Mouse (Mus musculus): ENCODE measurements around the gene Nos1ap.

GRCm38 (mm10) chr1:170548192-170548795 is 41.4 kb downstream of the Nos1ap start:
- TF ChIP-seq POLR2A (IDR thresholded peaks at IDR 0.05; ENCODE audit: borderline replicate concordance, extremely low read depth, insufficient read depth, insufficient read length, poor library complexity, severe bottlenecking) (no peak), CTCF (IDR thresholded peaks at IDR 0.05; ENCODE audit: borderline replicate concordance, extremely low read depth, insufficient read depth, insufficient read length) (no peak)
